Mouse (Mus musculus): ENCODE results near the gene Rnpepl1. TPM values are rescaled to one million over a fixed set of nuclear protein-coding genes. Genes with fewer than 3 reads are reported as not detected.

Gene Rnpepl1
- polyA plus RNA-seq, 1 experiment = 6.5 TPM

- TF ChIP-seq GATA1 (IDR thresholded peaks at IDR 0.05; ENCODE audit: low read length) = no peak
- no peak for TF ChIP-seq TAL1 (IDR thresholded peaks at IDR 0.05; ENCODE audit: low read length)
- no peaks in the 10 kb centered on the region for H3K9me3 ChIP-seq (ENCODE audit: control insufficient read depth, low read length)
- peaks cover 33% of the 10 kb centered on the region for H3K4me1 ChIP-seq (ENCODE audit: control insufficient read depth)
- no peaks in the 10 kb centered on the region for H3K36me3 ChIP-seq (ENCODE audit: control insufficient read depth)
- H3K27me3 ChIP-seq (ENCODE audit: control insufficient read depth) = peaks cover 31% of the 10 kb centered on the region
- no peak overlapping the region for H3K4me3 ChIP-seq (replicated peaks)
Observed at GRCm38 (mm10) chr1:92903627-92904026, 7.0 kb upstream of the Rnpepl1 start.

- Histone ChIP-seq H3K27me3 (ENCODE audit: control insufficient read depth) (peaks cover 17% of the 10 kb centered on the region), H3K9me3 (ENCODE audit: control insufficient read depth, low read length) (no peaks in the 10 kb centered on the region), H3K4me1 (ENCODE audit: control insufficient read depth) (peaks cover 53% of the 10 kb centered on the region), H3K4me3 (replicated peaks) (no peak overlapping the region), H3K36me3 (ENCODE audit: control insufficient read depth) (no peaks in the 10 kb centered on the region)
- TF ChIP-seq GATA1 (IDR thresholded peaks at IDR 0.05; ENCODE audit: low read length) = no peak
- TF ChIP-seq TAL1 (IDR thresholded peaks at IDR 0.05; ENCODE audit: low read length) = no peak
Observed at GRCm38 (mm10) chr1:92905703-92906310, 4.8 kb upstream of the Rnpepl1 start.

GRCm38 (mm10) chr1:92906779-92907631, 3.6 kb upstream of the Rnpepl1 start, which contains the start of gene Dusp28:
TSS of gene Dusp28 (plus strand) at chr1:92906981.
- TF ChIP-seq GATA1 (IDR thresholded peaks at IDR 0.05; ENCODE audit: low read length) = no peak
- Histone ChIP-seq H3K36me3 (ENCODE audit: control insufficient read depth) (no peaks in the 10 kb centered on the region), H3K27me3 (ENCODE audit: control insufficient read depth) (peaks cover 11% of the 10 kb centered on the region), H3K4me3 (replicated peaks) (peak within 1 kb of the TSS; percentile 85), H3K4me1 (ENCODE audit: control insufficient read depth) (peaks cover 64% of the 10 kb centered on the region), H3K9me3 (ENCODE audit: control insufficient read depth, low read length) (no peaks in the 10 kb centered on the region)

- Histone ChIP-seq H3K9me3 (ENCODE audit: control insufficient read depth, low read length) (no peaks in the 10 kb centered on the region), H3K4me1 (ENCODE audit: control insufficient read depth) (peaks cover 70% of the 10 kb centered on the region), H3K4me3 (replicated peaks) (peak overlapping the region; percentile 85), H3K36me3 (ENCODE audit: control insufficient read depth) (no peaks in the 10 kb centered on the region; the same call in 1 of the 2 replicates), H3K27me3 (ENCODE audit: control insufficient read depth) (peaks cover 4% of the 10 kb centered on the region)
- TF ChIP-seq TAL1 (IDR thresholded peaks at IDR 0.05; ENCODE audit: low read length) = no peak
- TF ChIP-seq GATA1 (IDR thresholded peaks at IDR 0.05; ENCODE audit: low read length) = no peak
Observed at GRCm38 (mm10) chr1:92907632-92908360, 2.8 kb upstream of the Rnpepl1 start.

GRCm38 (mm10) chr1:92908664-92909063, 1.9 kb upstream of the Rnpepl1 start:
- Histone ChIP-seq H3K36me3 (ENCODE audit: control insufficient read depth) (peaks cover 3% of the 10 kb centered on the region), H3K4me1 (ENCODE audit: control insufficient read depth) (peaks cover 69% of the 10 kb centered on the region), H3K4me3 (replicated peaks) (no peak overlapping the region), H3K27me3 (ENCODE audit: control insufficient read depth) (no peaks in the 10 kb centered on the region; the same call in 1 of the 2 replicates), H3K9me3 (ENCODE audit: control insufficient read depth, low read length) (no peaks in the 10 kb centered on the region)
- TF ChIP-seq TAL1 (IDR thresholded peaks at IDR 0.05; ENCODE audit: low read length) (no peak), GATA1 (IDR thresholded peaks at IDR 0.05; ENCODE audit: low read length) (no peak)

GRCm38 (mm10) chr1:92909068-92909467, 1.5 kb upstream of the Rnpepl1 start:
- H3K4me1 ChIP-seq (ENCODE audit: control insufficient read depth) = peaks cover 69% of the 10 kb centered on the region
- TF ChIP-seq GATA1 (IDR thresholded peaks at IDR 0.05; ENCODE audit: low read length) (no peak), TAL1 (IDR thresholded peaks at IDR 0.05; ENCODE audit: low read length) (no peak)
- H3K9me3 ChIP-seq (ENCODE audit: control insufficient read depth, low read length) = no peaks in the 10 kb centered on the region
- H3K36me3 ChIP-seq (ENCODE audit: control insufficient read depth) = peaks cover 6% of the 10 kb centered on the region
- H3K4me3 ChIP-seq (replicated peaks) = no peak overlapping the region
- no peaks in the 10 kb centered on the region; the same call in 1 of the 2 replicates for H3K27me3 ChIP-seq (ENCODE audit: control insufficient read depth)

- Histone ChIP-seq H3K9me3 (ENCODE audit: control insufficient read depth, low read length) (no peaks in the 10 kb centered on the region), H3K36me3 (ENCODE audit: control insufficient read depth) (peaks cover 26% of the 10 kb centered on the region), H3K4me3 (replicated peaks) (peak overlapping the region; percentile 85), H3K4me1 (ENCODE audit: control insufficient read depth) (peaks cover 65% of the 10 kb centered on the region), H3K27me3 (ENCODE audit: control insufficient read depth) (no peaks in the 10 kb centered on the region; the same call in 1 of the 2 replicates)
- TF ChIP-seq TAL1 (IDR thresholded peaks at IDR 0.05; ENCODE audit: low read length) (no peak), GATA1 (IDR thresholded peaks at IDR 0.05; ENCODE audit: low read length) (no peak)
Observed at GRCm38 (mm10) chr1:92910925-92911720, 540 bp downstream of the Rnpepl1 start.

- TF ChIP-seq TAL1 (IDR thresholded peaks at IDR 0.05; ENCODE audit: low read length) (no peak), GATA1 (IDR thresholded peaks at IDR 0.05; ENCODE audit: low read length) (no peak)
- Histone ChIP-seq H3K27me3 (ENCODE audit: control insufficient read depth) (no peaks in the 10 kb centered on the region; the same call in 1 of the 2 replicates), H3K4me3 (replicated peaks) (peak overlapping the region; percentile 85), H3K4me1 (ENCODE audit: control insufficient read depth) (peaks cover 59% of the 10 kb centered on the region), H3K9me3 (ENCODE audit: control insufficient read depth, low read length) (no peaks in the 10 kb centered on the region), H3K36me3 (ENCODE audit: control insufficient read depth) (peaks cover 32% of the 10 kb centered on the region)
Observed at GRCm38 (mm10) chr1:92911721-92912138, 1.1 kb downstream of the Rnpepl1 start.

Measured in erythroblast, embryonic 14.5 days (primary cell).